Mouse (Mus musculus) heart, postnatal 0 days (tissue): ENCODE data around the gene Arid4a. TPM values are rescaled to one million over a fixed set of nuclear protein-coding genes. Genes with fewer than 3 reads are reported as not detected.

ENCODE experiments used
- ATAC-seq: fragments of 200-750 bp; cut with Nextera tagmentation; 2 replicates; pipeline ENCODE4 v1.8.0; 2017; ENCODE audit warnings: low read depth, moderate number of reproducible peaks, moderate library complexity; ENCODE audit not compliant: insufficient read depth
- DNase-seq: peaks from one replicate; pipeline ENCODE4 v3.0.0-alpha.2; 2016; ENCODE audit warnings: low spot score
- H3K27ac ChIP-seq: fragments of 300-500 bp; sonication (generic); 2 replicates; pipeline ENCODE4 v1.5.1; 2014; ENCODE audit warnings: low read depth, mild to moderate bottlenecking
- H3K27me3 ChIP-seq: fragments of 300-500 bp; sonication (generic); 2 replicates; pipeline ENCODE4 v1.6.1; 2014; ENCODE audit warnings: low read length, mixed read lengths; ENCODE audit not compliant: control insufficient read depth, insufficient read depth
- H3K36me3 ChIP-seq: fragments of 300-500 bp; sonication (generic); replicated peaks from 2 replicates; pipeline ENCODE4 v1.6.1; 2014; ENCODE audit warnings: low read length, mixed read lengths; ENCODE audit not compliant: control insufficient read depth, insufficient read depth
- H3K4me1 ChIP-seq: fragments of 300-500 bp; sonication (generic); 2 replicates; pipeline ENCODE4 v1.6.1; 2014; ENCODE audit warnings: antibody characterized with exemption; ENCODE audit not compliant: control insufficient read depth, insufficient read depth
- H3K4me2 ChIP-seq: fragments of 300-500 bp; sonication (generic); 2 replicates; pipeline ENCODE4 v1.6.1; 2014; ENCODE audit warnings: low read depth, mild to moderate bottlenecking, low read length, moderate library complexity
- H3K4me3 ChIP-seq: fragments of 300-500 bp; sonication (generic); 2 replicates; pipeline ENCODE4 v1.5.1; 2014; ENCODE audit warnings: low read depth, low read length
- H3K9ac ChIP-seq: fragments of 300-500 bp; sonication (generic); replicated peaks from 2 replicates; pipeline ENCODE4 v1.6.1; 2014; ENCODE audit warnings: low read depth, low read length, mixed read lengths
- H3K9me3 ChIP-seq: fragments of 300-500 bp; sonication (generic); replicated peaks from 2 replicates; pipeline ENCODE4 v1.6.1; 2016; ENCODE audit warnings: low read length; ENCODE audit not compliant: control insufficient read depth
- CTCF ChIP-seq: IDR thresholded peaks from 2 replicates; pipeline ENCODE4 v1.5.1; 2016; ENCODE audit warnings: antibody characterized with exemption, control low read depth, low read depth
- EP300 ChIP-seq: IDR thresholded peaks from 2 replicates; pipeline ENCODE4 v1.6.1; 2016; ENCODE audit warnings: antibody characterized with exemption, low read depth
- WGBS: fragments of 180-500 bp; shearing (Covaris S2); extraction: QIAGEN DNeasy Blood & Tissue Kit; methylation state at CpG from one replicate; pipeline ENCODE4 v1.1.7; 2014; 5-methylcytosine and 5-hydroxymethylcytosine counted together
- polyA plus RNA-seq: library from polyadenylated mRNA; unstranded; fragments of >200 nt; fragmentation: Nextera tagmentation; extraction: Ambion mirVana; gene quantifications from 2 replicates; pipeline ENCODE4 v1.2.1, GENCODE M21; 2015
- total RNA-seq: library from RNA; depleted of rRNA; stranded (reverse); fragments of >200 nt; gene quantifications from 2 replicates; pipeline ENCODE4 v1.2.3, GENCODE M21; 2014; ENCODE audit warnings: low replicate concordance

The Arid4a gene
- total and polyA plus RNA-seq, 2 experiments from 2014 or later: 6.9 to 18.1 TPM

DNA sequence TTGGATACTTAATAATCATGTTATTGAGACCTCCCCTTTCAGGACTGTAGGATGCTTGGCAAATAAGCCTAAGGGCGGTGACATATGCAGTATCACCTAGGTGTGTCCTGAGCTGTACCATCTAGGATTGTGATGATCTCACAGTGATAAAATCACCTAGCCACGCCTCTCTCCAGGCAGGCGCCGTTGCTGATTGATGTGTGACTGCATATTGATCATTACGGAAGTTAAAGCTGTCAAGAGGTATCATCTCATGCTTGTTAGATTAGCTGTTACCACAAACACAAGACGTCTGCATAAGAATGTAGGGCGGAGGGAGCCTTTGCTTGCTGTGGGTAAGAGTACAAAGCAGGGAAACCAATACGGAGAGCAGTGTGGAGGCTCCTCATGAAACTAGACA is 14.5 kb downstream of the Arid4a start:
- DNase-seq (no peak), ATAC-seq (no peak)
- 85% methylated on average over 8 of the region's 8 CpGs for WGBS
- Histone ChIP-seq H3K27me3 (no peaks in the 10 kb centered on the region), H3K4me1 (no peaks in the 10 kb centered on the region), H3K4me3 (no peak overlapping the region), H3K4me2 (no peak overlapping the region), H3K9me3 (no peaks in the 10 kb centered on the region), H3K9ac (no peak overlapping the region), H3K36me3 (peaks cover 53% of the 10 kb centered on the region), H3K27ac (no peak overlapping the region)
- TF ChIP-seq CTCF (no peak), EP300 (no peak)

DNA sequence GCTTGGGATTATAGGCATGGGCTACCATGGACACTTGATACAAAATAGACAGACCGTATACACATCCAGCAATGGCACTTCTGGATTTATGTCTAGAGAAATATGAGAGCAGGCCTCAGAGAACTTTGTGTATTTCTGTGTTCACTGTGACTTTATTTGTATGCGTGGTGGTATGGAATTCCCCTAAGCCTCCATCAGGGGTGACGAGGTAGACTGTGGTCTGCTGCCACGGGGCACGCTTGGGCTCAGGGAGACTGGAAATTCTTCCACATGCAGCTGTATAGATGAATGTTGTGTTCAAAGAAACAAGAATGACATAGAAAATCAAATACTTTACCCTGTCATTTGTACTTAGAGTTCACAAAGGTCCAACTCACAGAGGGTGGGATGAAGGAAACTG is 14.9 kb downstream of the Arid4a start:
- no peaks in the 10 kb centered on the region for H3K9me3 ChIP-seq
- H3K4me2 ChIP-seq: no peak overlapping the region
- TF ChIP-seq EP300: no peak
- no peak for TF ChIP-seq CTCF
- H3K9ac ChIP-seq: no peak overlapping the region
- 92% methylated on average over 5 of the region's 5 CpGs for WGBS
- DNase-seq: no peak
- no peak for ATAC-seq
- H3K27ac ChIP-seq: no peak overlapping the region
- H3K36me3 ChIP-seq: peaks cover 48% of the 10 kb centered on the region
- H3K4me1 ChIP-seq: no peaks in the 10 kb centered on the region
- H3K4me3 ChIP-seq: no peak overlapping the region
- no peaks in the 10 kb centered on the region for H3K27me3 ChIP-seq

DNA sequence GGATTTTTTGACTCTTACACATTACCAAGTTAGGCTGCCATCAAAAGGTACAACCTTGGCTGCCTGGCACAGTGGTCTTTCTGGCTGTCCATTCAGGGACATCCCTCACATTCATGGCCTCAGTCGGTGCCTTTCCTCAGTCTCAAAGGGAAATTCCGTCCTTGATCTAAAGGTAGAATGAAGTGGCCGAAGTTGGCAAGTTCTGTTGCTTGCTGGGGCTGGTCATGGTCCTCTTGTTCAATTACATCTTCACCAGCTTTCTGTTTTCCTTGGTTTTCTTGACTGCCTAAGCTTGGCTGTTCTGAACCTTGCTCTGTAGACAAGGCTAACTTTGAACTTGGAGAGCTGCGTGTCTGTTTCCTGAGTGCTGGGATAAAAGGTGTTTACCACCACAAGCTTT is 20.0 kb downstream of the Arid4a start:
- no peak for ATAC-seq
- DNase-seq: no peak
- TF ChIP-seq CTCF: no peak
- no peak for TF ChIP-seq EP300
- Histone ChIP-seq H3K4me2 (no peak overlapping the region), H3K9me3 (no peaks in the 10 kb centered on the region), H3K36me3 (peaks cover 38% of the 10 kb centered on the region), H3K4me3 (no peak overlapping the region), H3K27me3 (no peaks in the 10 kb centered on the region), H3K27ac (no peak overlapping the region), H3K9ac (no peak overlapping the region), H3K4me1 (no peaks in the 10 kb centered on the region)
- 95% methylated on average over 4 of the region's 4 CpGs for WGBS

DNA sequence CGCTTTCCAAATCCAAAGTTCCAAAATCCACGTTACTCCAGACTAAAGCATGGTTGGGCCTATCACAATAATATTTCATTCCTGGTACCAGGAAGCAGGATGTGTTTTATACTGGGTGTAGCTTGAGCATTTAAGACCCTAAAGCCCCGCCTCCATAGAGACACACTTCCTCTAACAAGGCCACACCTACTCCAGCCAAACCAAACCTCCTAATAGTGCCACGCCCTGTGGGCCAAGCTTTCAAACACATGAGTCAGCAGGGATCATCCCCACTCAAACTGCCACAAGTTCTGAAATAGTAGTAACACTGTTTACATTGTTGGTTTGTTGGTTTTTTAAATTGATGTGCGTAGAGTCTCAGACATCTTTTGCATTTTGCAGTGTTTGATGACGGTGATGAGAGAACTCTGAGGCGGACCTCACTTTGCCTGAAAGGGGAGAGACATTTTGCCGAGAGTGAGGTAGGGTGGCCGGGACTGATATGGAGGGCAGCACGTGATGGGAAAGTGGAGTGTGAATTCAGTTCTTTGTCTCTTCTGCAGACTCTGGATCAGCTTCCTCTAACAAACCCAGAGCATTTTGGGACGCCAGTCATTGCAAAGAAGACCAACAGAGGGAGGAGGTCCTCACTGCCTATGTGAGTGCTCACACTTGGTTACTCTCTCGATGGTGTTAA is 21.1 kb downstream of the Arid4a start:
- Histone ChIP-seq H3K27ac (no peak overlapping the region), H3K27me3 (no peaks in the 10 kb centered on the region), H3K4me3 (no peak overlapping the region), H3K4me2 (no peak overlapping the region), H3K36me3 (peaks cover 45% of the 10 kb centered on the region), H3K9me3 (no peaks in the 10 kb centered on the region), H3K4me1 (no peaks in the 10 kb centered on the region), H3K9ac (no peak overlapping the region)
- WGBS: 90% methylated on average over 12 of the region's 12 CpGs
- TF ChIP-seq EP300 (no peak), CTCF (no peak)
- ATAC-seq (no peak), DNase-seq (no peak)

DNA sequence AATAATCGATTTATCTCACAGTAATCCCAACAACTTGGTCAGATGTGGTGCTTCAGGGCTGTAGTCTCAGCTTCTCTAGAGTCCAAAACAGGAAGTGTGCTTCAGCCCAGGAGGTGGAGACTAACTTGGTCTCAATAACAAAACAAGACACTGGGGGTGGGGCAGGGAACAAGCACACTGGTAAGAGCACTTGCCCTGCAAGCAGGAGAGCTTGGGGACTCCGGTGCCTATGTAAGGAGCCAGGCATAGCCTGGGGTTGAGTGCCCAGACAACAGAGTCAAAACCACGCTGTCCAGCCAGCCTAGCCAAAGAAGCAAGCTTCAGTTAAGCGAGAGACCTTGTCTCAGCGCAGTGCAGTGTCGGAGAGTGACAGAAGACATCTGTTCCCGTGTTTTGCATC is 24.7 kb downstream of the Arid4a start:
- Histone ChIP-seq H3K27ac (no peak overlapping the region), H3K4me2 (no peak overlapping the region), H3K9ac (no peak overlapping the region), H3K36me3 (peaks cover 62% of the 10 kb centered on the region), H3K27me3 (no peaks in the 10 kb centered on the region), H3K9me3 (no peaks in the 10 kb centered on the region), H3K4me1 (no peaks in the 10 kb centered on the region), H3K4me3 (no peak overlapping the region)
- DNase-seq (no peak), ATAC-seq (no peak)
- WGBS: 84% methylated on average over 7 of the region's 7 CpGs
- no peak for TF ChIP-seq EP300
- no peak for TF ChIP-seq CTCF

DNA sequence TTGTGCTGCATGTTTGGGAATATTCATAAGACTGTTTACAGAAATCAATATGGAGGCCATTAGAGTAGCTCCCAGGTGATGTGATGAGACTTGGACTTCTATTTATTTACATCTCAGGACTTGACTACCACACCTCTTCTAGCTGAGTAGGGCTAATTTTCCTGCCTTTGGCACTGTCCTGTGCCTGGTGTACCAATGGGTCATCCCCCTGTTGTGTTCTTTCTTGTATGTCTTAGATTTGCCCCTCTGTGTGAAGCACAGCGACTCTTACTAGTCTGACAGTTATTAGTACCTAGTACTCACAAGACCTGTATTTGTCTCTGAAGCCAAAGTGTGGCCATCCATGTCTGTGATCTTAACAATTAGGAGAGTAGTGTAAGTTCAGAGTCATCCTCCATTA is 26.7 kb downstream of the Arid4a start:
- 96% methylated on average over 1 of the region's 1 CpGs for WGBS
- H3K9me3 ChIP-seq: no peaks in the 10 kb centered on the region
- H3K9ac ChIP-seq: no peak overlapping the region
- H3K27me3 ChIP-seq: no peaks in the 10 kb centered on the region
- no peak for ATAC-seq
- no peak overlapping the region for H3K27ac ChIP-seq
- peaks cover 68% of the 10 kb centered on the region for H3K36me3 ChIP-seq
- H3K4me2 ChIP-seq: no peak overlapping the region
- no peak for DNase-seq
- no peak for TF ChIP-seq EP300
- no peak for TF ChIP-seq CTCF
- no peaks in the 10 kb centered on the region for H3K4me1 ChIP-seq
- no peak overlapping the region for H3K4me3 ChIP-seq
